Mouse (Mus musculus): Measurements from ENCODE around the gene Sema3e. TPM values are rescaled to one million over a fixed set of nuclear protein-coding genes. Genes with fewer than 3 reads are reported as not detected.

The Sema3e gene
- total RNA-seq, 1 experiment from 2014 or later: 0.10 TPM

- ATAC-seq (replicated peaks; ENCODE audit: insufficient number of reproducible peaks, low FRiP score, low TSS enrichment, poor library complexity, severe bottlenecking): no peak
Measured at GRCm38 (mm10) chr5:14173355-14174183, 148.5 kb downstream of the Sema3e start.

- no peak for ATAC-seq (replicated peaks; ENCODE audit: insufficient number of reproducible peaks, low FRiP score, low TSS enrichment, poor library complexity, severe bottlenecking)
Measured at GRCm38 (mm10) chr5:14180571-14180970, 155.5 kb downstream of the Sema3e start.

GRCm38 (mm10) chr5:14182156-14182555 lies 157.1 kb downstream of the Sema3e start:
- ATAC-seq (replicated peaks; ENCODE audit: insufficient number of reproducible peaks, low FRiP score, low TSS enrichment, poor library complexity, severe bottlenecking): no peak

GRCm38 (mm10) chr5:14195172-14195819 lies 170.2 kb downstream of the Sema3e start:
- ATAC-seq (replicated peaks; ENCODE audit: insufficient number of reproducible peaks, low FRiP score, low TSS enrichment, poor library complexity, severe bottlenecking): no peak

- no peak for ATAC-seq (replicated peaks; ENCODE audit: insufficient number of reproducible peaks, low FRiP score, low TSS enrichment, poor library complexity, severe bottlenecking)
Measured at GRCm38 (mm10) chr5:14198344-14199040, 173.4 kb downstream of the Sema3e start.

GRCm38 (mm10) chr5:14206794-14207193 lies 181.7 kb downstream of the Sema3e start:
- ATAC-seq (replicated peaks; ENCODE audit: insufficient number of reproducible peaks, low FRiP score, low TSS enrichment, poor library complexity, severe bottlenecking): no peak

GRCm38 (mm10) chr5:14209962-14210361 lies 184.9 kb downstream of the Sema3e start:
- no peak for ATAC-seq (replicated peaks; ENCODE audit: insufficient number of reproducible peaks, low FRiP score, low TSS enrichment, poor library complexity, severe bottlenecking)

GRCm38 (mm10) chr5:14216211-14216610 lies 191.1 kb downstream of the Sema3e start:
- no peak for ATAC-seq (replicated peaks; ENCODE audit: insufficient number of reproducible peaks, low FRiP score, low TSS enrichment, poor library complexity, severe bottlenecking)

GRCm38 (mm10) chr5:14218677-14219076 lies 193.6 kb downstream of the Sema3e start:
- ATAC-seq (replicated peaks; ENCODE audit: insufficient number of reproducible peaks, low FRiP score, low TSS enrichment, poor library complexity, severe bottlenecking): no peak

- no peak for ATAC-seq (replicated peaks; ENCODE audit: insufficient number of reproducible peaks, low FRiP score, low TSS enrichment, poor library complexity, severe bottlenecking)
Measured at GRCm38 (mm10) chr5:14224509-14224908, 199.4 kb downstream of the Sema3e start.

GRCm38 (mm10) chr5:14231027-14231426 lies 206.0 kb downstream of the Sema3e start:
- no peak for ATAC-seq (replicated peaks; ENCODE audit: insufficient number of reproducible peaks, low FRiP score, low TSS enrichment, poor library complexity, severe bottlenecking)

- no peak for ATAC-seq (replicated peaks; ENCODE audit: insufficient number of reproducible peaks, low FRiP score, low TSS enrichment, poor library complexity, severe bottlenecking)
Measured at GRCm38 (mm10) chr5:14252583-14252982, 227.5 kb downstream of the Sema3e start.

GRCm38 (mm10) chr5:14253328-14253727 lies 228.3 kb downstream of the Sema3e start:
- ATAC-seq (replicated peaks; ENCODE audit: insufficient number of reproducible peaks, low FRiP score, low TSS enrichment, poor library complexity, severe bottlenecking): no peak

GRCm38 (mm10) chr5:14260156-14260555 lies 235.1 kb downstream of the Sema3e start:
- no peak for ATAC-seq (replicated peaks; ENCODE audit: insufficient number of reproducible peaks, low FRiP score, low TSS enrichment, poor library complexity, severe bottlenecking)

GRCm38 (mm10) chr5:14267400-14267799 lies 242.3 kb downstream of the Sema3e start:
- ATAC-seq (replicated peaks; ENCODE audit: insufficient number of reproducible peaks, low FRiP score, low TSS enrichment, poor library complexity, severe bottlenecking): no peak

Other genes with a start within 250 kb of the Sema3e start
- gene Speer3, start 233.7 kb upstream of the Sema3e start, total RNA-seq (2017): not detected in 3 replicates